Mouse (Mus musculus) E14TG2a.4 (cell line): ENCODE measurements around the gene Psma5.

Experiments used
- CTCF ChIP-seq: conservative IDR thresholded peaks from 2 replicates; pipeline ENCODE4 v1.5.1; 2014; ENCODE audit warnings: low read length
- POU5F1 ChIP-seq: IDR thresholded peaks from 2 replicates; pipeline ENCODE4 v1.6.1; 2014; ENCODE audit warnings: low read length, borderline replicate concordance

GRCm38 (mm10) chr3:108209536-108209935, 47.2 kb upstream of the Psma5 start:
- TF ChIP-seq CTCF (no peak), POU5F1 (no peak)
